Mouse (Mus musculus): Measurements from ENCODE around the gene Dysf.

GRCm38 (mm10) chr6:84010303-84011225 is 2.2 kb downstream of the Dysf start:
- no peak for TF ChIP-seq CTCF (IDR thresholded peaks at IDR 0.05; ENCODE audit: low read depth)
- no peak for TF ChIP-seq EP300 (optimal IDR thresholded peaks at IDR 0.05)

Data from stomach, postnatal 0 days (tissue).